Mouse (Mus musculus) midbrain, postnatal 0 days (tissue): ENCODE data around the gene Aaed1. TPM values are rescaled to one million over a fixed set of nuclear protein-coding genes. Genes with fewer than 3 reads are reported as not detected.
A peak's percentile ranks its signal among the peaks of the same experiment; 100 is the strongest.

Experiments
- ATAC-seq: fragments of 200-750 bp; cut with Nextera tagmentation; 2 replicates; pipeline ENCODE4 v1.8.0; 2017; ENCODE audit warnings: moderate number of reproducible peaks, mild to moderate bottlenecking, moderate TSS enrichment, moderate library complexity; ENCODE audit not compliant: low FRiP score
- DNase-seq: peaks from one replicate; pipeline ENCODE4 v3.0.0-alpha.2; 2015; ENCODE audit warnings: low spot score
- H3K27ac ChIP-seq: fragments of 300-500 bp; sonication (generic); 2 replicates; pipeline ENCODE4 v1.5.1; 2014; ENCODE audit warnings: low read depth, mild to moderate bottlenecking, low read length, mixed read lengths
- H3K27me3 ChIP-seq: fragments of 300-500 bp; sonication (generic); 2 replicates; pipeline ENCODE4 v1.6.1; 2014; ENCODE audit warnings: low read length, control low read depth, mixed read lengths; ENCODE audit not compliant: insufficient read depth
- H3K36me3 ChIP-seq: fragments of 300-500 bp; sonication (generic); 2 replicates; pipeline ENCODE4 v1.6.1; 2014; ENCODE audit warnings: low read length, control low read depth, mixed read lengths; ENCODE audit not compliant: insufficient read depth
- H3K4me1 ChIP-seq: fragments of 300-500 bp; sonication (generic); 2 replicates; pipeline ENCODE4 v1.6.1; 2014; ENCODE audit warnings: mild to moderate bottlenecking, control low read depth, antibody characterized with exemption, low read length, mixed read lengths; ENCODE audit not compliant: insufficient read depth
- H3K4me2 ChIP-seq: fragments of 300-500 bp; sonication (generic); 2 replicates; pipeline ENCODE4 v1.6.1; 2014; ENCODE audit warnings: low read depth, mild to moderate bottlenecking, low read length, mixed read lengths; ENCODE audit not compliant: poor library complexity, severe bottlenecking
- H3K4me3 ChIP-seq: fragments of 300-500 bp; sonication (generic); 2 replicates; pipeline ENCODE4 v1.5.1; 2014; ENCODE audit warnings: low read depth, mild to moderate bottlenecking, low read length, moderate library complexity
- H3K9ac ChIP-seq: fragments of 300-500 bp; sonication (generic); replicated peaks from 2 replicates; pipeline ENCODE4 v1.6.1; 2014; ENCODE audit warnings: mild to moderate bottlenecking, low read length, moderate library complexity, mixed read lengths; ENCODE audit not compliant: poor library complexity, severe bottlenecking
- H3K9me3 ChIP-seq: fragments of 300-500 bp; sonication (generic); 2 replicates; pipeline ENCODE4 v1.6.1; 2016; ENCODE audit warnings: low read length, control low read depth
- CTCF ChIP-seq: IDR thresholded peaks from 2 replicates; pipeline ENCODE4 v1.5.1; 2016; ENCODE audit warnings: antibody characterized with exemption, mild to moderate bottlenecking
- WGBS: fragments of 180-500 bp; shearing (Covaris S2); extraction: QIAGEN DNeasy Blood & Tissue Kit; methylation state at CpG from one replicate; pipeline ENCODE4 v1.1.7; 2014; 5-methylcytosine and 5-hydroxymethylcytosine counted together
- polyA plus RNA-seq: library from polyadenylated mRNA; unstranded; fragments of >200 nt; fragmentation: Nextera tagmentation; extraction: Ambion mirVana; gene quantifications from 2 replicates; pipeline ENCODE4 v1.2.1, GENCODE M21; 2015
- total RNA-seq: library from RNA; depleted of rRNA; stranded (reverse); fragments of >200 nt; gene quantifications from 2 replicates; pipeline ENCODE4 v1.2.3, GENCODE M21; 2014

Gene Aaed1
- total and polyA plus RNA-seq, 2 experiments from 2014 or later: 12.3 to 13.5 TPM

GRCm38 (mm10) chr13:64349474-64349873 lies 37.0 kb upstream of the Aaed1 start:
- DNase-seq (no peak), ATAC-seq (no peak)
- no peaks in the 10 kb centered on the region for H3K4me1 ChIP-seq
- no peaks in the 10 kb centered on the region for H3K36me3 ChIP-seq
- H3K4me3 ChIP-seq: no peak overlapping the region
- TF ChIP-seq CTCF: no peak
- no peak overlapping the region for H3K9ac ChIP-seq
- no peak overlapping the region for H3K27ac ChIP-seq
- no peaks in the 10 kb centered on the region for H3K27me3 ChIP-seq
- 81% methylated on average over 2 of the region's 2 CpGs for WGBS
- no peaks in the 10 kb centered on the region for H3K9me3 ChIP-seq
- H3K4me2 ChIP-seq: no peak overlapping the region

GRCm38 (mm10) chr13:64344082-64344501 lies 31.6 kb upstream of the Aaed1 start:
- H3K27ac ChIP-seq: no peak overlapping the region
- peak overlapping the region; percentile 48 for H3K4me3 ChIP-seq
- no peaks in the 10 kb centered on the region for H3K27me3 ChIP-seq
- H3K4me1 ChIP-seq: no peaks in the 10 kb centered on the region
- 3% methylated on average over 9 of the region's 9 CpGs for WGBS
- no peaks in the 10 kb centered on the region for H3K9me3 ChIP-seq
- peak overlapping the region; percentile 83 for H3K4me2 ChIP-seq
- peak; percentile 88 for ATAC-seq
- H3K9ac ChIP-seq: peak overlapping the region; percentile 42
- H3K36me3 ChIP-seq: no peaks in the 10 kb centered on the region
- TF ChIP-seq CTCF: no peak
- DNase-seq: peak; percentile 50

- H3K9ac ChIP-seq: peak overlapping the region; percentile 42
- ATAC-seq: no peak
Measured at GRCm38 (mm10) chr13:64343598-64343997, 31.1 kb upstream of the Aaed1 start.

GRCm38 (mm10) chr13:64335546-64336132 lies 23.1 kb upstream of the Aaed1 start:
- no peak overlapping the region for H3K4me3 ChIP-seq
- no peak overlapping the region for H3K27ac ChIP-seq
- WGBS: 69% methylated on average over 4 of the region's 4 CpGs
- no peak overlapping the region for H3K9ac ChIP-seq
- DNase-seq (no peak), ATAC-seq (no peak)
- no peaks in the 10 kb centered on the region for H3K4me1 ChIP-seq
- H3K27me3 ChIP-seq: no peaks in the 10 kb centered on the region
- H3K4me2 ChIP-seq: no peak overlapping the region
- H3K9me3 ChIP-seq: no peaks in the 10 kb centered on the region
- no peaks in the 10 kb centered on the region for H3K36me3 ChIP-seq
- TF ChIP-seq CTCF: no peak

More at GRCm38 (mm10) chr13:64343598-64343997, 31.1 kb upstream of the Aaed1 start:
- H3K27ac ChIP-seq: no peak overlapping the region
- H3K4me1 ChIP-seq: no peaks in the 10 kb centered on the region
- 17% methylated on average over 10 of the region's 10 CpGs for WGBS
- H3K27me3 ChIP-seq: no peaks in the 10 kb centered on the region
- DNase-seq: peak; percentile 4
- no peak for TF ChIP-seq CTCF
- no peaks in the 10 kb centered on the region for H3K36me3 ChIP-seq
- H3K4me2 ChIP-seq: peak overlapping the region; percentile 83
- peak overlapping the region; percentile 48 for H3K4me3 ChIP-seq
- no peaks in the 10 kb centered on the region for H3K9me3 ChIP-seq

GRCm38 (mm10) chr13:64333102-64333501 lies 20.6 kb upstream of the Aaed1 start:
- no peaks in the 10 kb centered on the region for H3K4me1 ChIP-seq
- no peaks in the 10 kb centered on the region for H3K9me3 ChIP-seq
- ATAC-seq (no peak), DNase-seq (no peak)
- no peak for TF ChIP-seq CTCF
- H3K9ac ChIP-seq: no peak overlapping the region
- no peak overlapping the region for H3K4me3 ChIP-seq
- H3K27ac ChIP-seq: no peak overlapping the region
- 93% methylated on average over 3 of the region's 3 CpGs for WGBS
- no peak overlapping the region for H3K4me2 ChIP-seq
- H3K36me3 ChIP-seq: no peaks in the 10 kb centered on the region
- H3K27me3 ChIP-seq: no peaks in the 10 kb centered on the region

- Histone ChIP-seq H3K36me3 (no peaks in the 10 kb centered on the region), H3K9ac (no peak overlapping the region), H3K4me1 (no peaks in the 10 kb centered on the region), H3K27me3 (no peaks in the 10 kb centered on the region), H3K27ac (no peak overlapping the region), H3K9me3 (no peaks in the 10 kb centered on the region), H3K4me2 (no peak overlapping the region), H3K4me3 (no peak overlapping the region)
- no peak for TF ChIP-seq CTCF
- WGBS: 86% methylated on average over 6 of the region's 6 CpGs
- no peak for DNase-seq
- ATAC-seq: no peak
Measured at GRCm38 (mm10) chr13:64332321-64332720, 19.8 kb upstream of the Aaed1 start.
